In the genomic region with DNA sequence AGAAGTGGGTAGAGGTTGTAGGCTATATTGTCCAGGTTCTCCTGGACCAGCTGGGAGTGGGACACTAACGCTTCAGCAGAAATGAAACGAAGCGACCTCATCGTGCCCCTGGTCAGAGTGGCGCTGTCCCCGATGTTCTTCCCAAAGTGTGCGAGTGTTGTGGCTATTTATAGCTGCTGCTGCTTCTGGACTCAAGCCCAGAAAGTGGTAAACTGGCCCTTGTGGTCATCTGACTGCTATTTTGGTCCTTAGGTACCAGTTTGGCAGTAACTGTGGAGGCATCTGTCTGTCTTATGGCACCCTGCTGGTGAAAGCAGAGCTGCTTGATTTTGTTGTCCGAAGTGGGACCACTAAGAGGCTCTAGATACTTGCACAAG, we compare ENCODE assay signal across 8 mouse cellular contexts. TPM values are rescaled to one million over a fixed set of nuclear protein-coding genes. Genes with fewer than 3 reads are reported as not detected.
DNase-seq lines count a peak whose midpoint lies in the region; ATAC-seq and TF ChIP-seq lines count a peak whose summit lies in the region.

Lrrc14b (minus strand) TSS at position 147 of the 377 bp plus-strand sequence.

- no peak within 1 kb of the TSS for H3K4me2 ChIP-seq in midbrain, embryonic 11.5 days
- no peak within 1 kb of the TSS for H3K4me2 ChIP-seq in midbrain, embryonic 15.5 days
- H3K4me2 ChIP-seq in heart, postnatal 0 days (ENCODE audit: low read depth, low read length) = peak within 1 kb of the TSS; percentile 66

- H3K9ac ChIP-seq in midbrain, embryonic 11.5 days (ENCODE audit: low read length) = no peak within 1 kb of the TSS
- H3K9ac ChIP-seq in midbrain, embryonic 15.5 days = no peak within 1 kb of the TSS
- H3K9ac ChIP-seq in heart, postnatal 0 days (replicated peaks; ENCODE audit: low read depth, low read length) = peak within 1 kb of the TSS; percentile 45

- no peaks in the 10 kb centered on the region for H3K27me3 ChIP-seq in midbrain, embryonic 11.5 days (ENCODE audit: control insufficient read depth, insufficient read depth, low read length)
- H3K27me3 ChIP-seq in midbrain, embryonic 15.5 days (replicated peaks) = no peaks in the 10 kb centered on the region
- no peaks in the 10 kb centered on the region for H3K27me3 ChIP-seq in heart, postnatal 0 days (ENCODE audit: control insufficient read depth, insufficient read depth, low read length)

- no peaks in the 10 kb centered on the region for H3K9me3 ChIP-seq in midbrain, embryonic 11.5 days (ENCODE audit: control insufficient read depth, low read length)
- no peaks in the 10 kb centered on the region for H3K9me3 ChIP-seq in midbrain, embryonic 15.5 days
- no peaks in the 10 kb centered on the region for H3K9me3 ChIP-seq in heart, postnatal 0 days (replicated peaks; ENCODE audit: control insufficient read depth, low read length)

- peak; percentile 29 for TF ChIP-seq CTCF in heart, postnatal 0 days (IDR thresholded peaks at IDR 0.05; ENCODE audit: low read depth)

- peak; percentile 26; the same call in 1 of the 2 replicates for ATAC-seq in midbrain, embryonic 11.5 days (ENCODE audit: low FRiP score)
- no peak for ATAC-seq in midbrain, embryonic 15.5 days (replicated peaks)
- ATAC-seq in heart, postnatal 0 days (ENCODE audit: insufficient read depth, low read depth) = peak; percentile 92
- ATAC-seq in megakaryocyte progenitor cell, adult 5-6 weeks (replicated peaks; ENCODE audit: poor library complexity) = peak; percentile 35

- H3K36me3 ChIP-seq in midbrain, embryonic 11.5 days (ENCODE audit: control insufficient read depth, insufficient read depth, low read length) = peaks cover 2% of the 10 kb centered on the region; the same call in 1 of the 2 replicates
- peaks cover 11% of the 10 kb centered on the region; the same call in 1 of the 2 replicates for H3K36me3 ChIP-seq in midbrain, embryonic 15.5 days (replicated peaks)
- H3K36me3 ChIP-seq in heart, postnatal 0 days (replicated peaks; ENCODE audit: control insufficient read depth, insufficient read depth, low read length) = peaks cover 31% of the 10 kb centered on the region

- WGBS in midbrain, embryonic 11.5 days = 90% methylated on average over 8 of the region's 8 CpGs
- 73% methylated on average over 8 of the region's 8 CpGs for WGBS in midbrain, embryonic 15.5 days
- 19% methylated on average over 8 of the region's 8 CpGs for WGBS in heart, postnatal 0 days

- no peaks in the 10 kb centered on the region for H3K4me1 ChIP-seq in midbrain, embryonic 11.5 days (ENCODE audit: control insufficient read depth, insufficient read depth, low read length)
- H3K4me1 ChIP-seq in midbrain, embryonic 15.5 days = no peaks in the 10 kb centered on the region
- H3K4me1 ChIP-seq in heart, postnatal 0 days (ENCODE audit: control insufficient read depth, insufficient read depth) = peaks cover 11% of the 10 kb centered on the region; the same call in 1 of the 2 replicates

- peak; percentile 87; the same call in 1 of the 2 replicates for TF ChIP-seq EP300 in heart, postnatal 0 days (IDR thresholded peaks at IDR 0.05; ENCODE audit: low read depth)

- DNase-seq in midbrain, embryonic 11.5 days (ENCODE audit: low spot score, missing footprints) = no peak
- DNase-seq in cerebellum, postnatal 25 days = peak; percentile 35 to 53
- DNase-seq in heart, postnatal 0 days (ENCODE audit: low spot score) = peak; percentile 91
- no peak for DNase-seq in left cerebral cortex, adult 18-20 months (ENCODE audit: low spot score in 2 of 2)
- DNase-seq in left cerebral cortex, adult 9 months (ENCODE audit: low spot score in 2 of 2) = no peak
- DNase-seq in spleen, postnatal 14 days (ENCODE audit: low spot score in 2 of 2) = no peak

- H3K4me3 ChIP-seq in midbrain, embryonic 11.5 days (ENCODE audit: low read depth, low read length) = no peak within 1 kb of the TSS
- H3K4me3 ChIP-seq in midbrain, embryonic 15.5 days = no peak within 1 kb of the TSS
- H3K4me3 ChIP-seq in heart, postnatal 0 days (ENCODE audit: low read depth, low read length) = peak within 1 kb of the TSS; percentile 42

- H3K27ac ChIP-seq in midbrain, embryonic 11.5 days (ENCODE audit: low read depth, low read length) = no peak within 1 kb of the TSS
- no peak within 1 kb of the TSS for H3K27ac ChIP-seq in midbrain, embryonic 15.5 days
- H3K27ac ChIP-seq in heart, postnatal 0 days (ENCODE audit: low read depth) = peak within 1 kb of the TSS; percentile 92

RNA-seq across cellular contexts. Expression of gene Lrrc14b, which starts in this region (rescaled TPM):
- not detected in 2 replicates for polyA plus RNA-seq in midbrain, embryonic 11.5 days (2014; fragmentation: Nextera tagmentation; extraction: Ambion mirVana)
- polyA plus RNA-seq in midbrain, embryonic 15.5 days (2015; fragmentation: Nextera tagmentation; extraction: Ambion mirVana) = not detected in 2 replicates
- total RNA-seq in heart, postnatal 0 days (2014; rRNA removed; ENCODE audit: low replicate concordance) = 25.5 and 26.0 TPM in 2 replicates
- 25.2 and 32.2 TPM in 2 replicates for polyA plus RNA-seq in heart, postnatal 0 days (2015; fragmentation: Nextera tagmentation; extraction: Ambion mirVana)
- not detected in 2 replicates for total RNA-seq in megakaryocyte progenitor cell, adult 5-6 weeks (2015)
- not detected in 2 replicates for total RNA-seq in megakaryocyte progenitor cell, adult 5-6 weeks (2017)
- total RNA-seq in left cerebral cortex, adult 18-20 months (2021) = under 1 TPM in 1 of 2 experiments, not detected in 1; 0.19 TPM

Comparison
In these comparisons a context has a peak if more than half of its experiments do, and no peak if none do; other contexts are left out.
1. RNA of gene Lrrc14b (total RNA-seq): 25.5 to 26.0 TPM in heart, postnatal 0 days; 0.19 TPM in left cerebral cortex, adult 18-20 months and not detected in megakaryocyte progenitor cell, adult 5-6 weeks; every median in the first group is over 10 times any median in the second.
2. RNA of gene Lrrc14b (polyA plus RNA-seq): 25.2 to 32.2 TPM in heart, postnatal 0 days; not detected in midbrain, embryonic 11.5 days and not detected in midbrain, embryonic 15.5 days; every median in the first group is over 10 times any median in the second.
3. Peak in ATAC-seq in midbrain, embryonic 11.5 days; RNA of the gene not detected or under 1 TPM.
4. Peak in ATAC-seq in megakaryocyte progenitor cell, adult 5-6 weeks; RNA of the gene not detected or under 1 TPM.
5. DNase-seq: peak in cerebellum, postnatal 25 days (2 of 2) and heart, postnatal 0 days (single experiment); none in midbrain, embryonic 11.5 days (single experiment), left cerebral cortex, adult 18-20 months (0 of 2), left cerebral cortex, adult 9 months (0 of 2) and spleen, postnatal 14 days (0 of 2).